Mouse (Mus musculus): ENCODE data around the gene Olfr815. TPM values are rescaled to one million over a fixed set of nuclear protein-coding genes. Genes with fewer than 3 reads are reported as not detected.

Olfr815 gene
- polyA plus RNA-seq (2015; fragmentation: Illumina TruSeq; extraction: RNeasy Lipid Tissue Mini Kit (QIAGEN cat#74804); ENCODE audit: insufficient read depth, low read depth, low replicate concordance), result not detected

GRCm38 (mm10) chr10:129905767-129906166, at the start of gene Olfr815:
Gene Olfr815, minus strand, starts transcription at chr10:129905867.

GRCm38 (mm10) chr10:129949000-129949399, 43.3 kb upstream of the Olfr815 start, which contains the start of gene Olfr818:
Gene Olfr818, minus strand, starts transcription at chr10:129949100.

GRCm38 (mm10) chr10:129915497-129915896, 9.8 kb upstream of the Olfr815 start, which contains the start of gene Olfr816:
Gene Olfr816, minus strand, starts transcription at chr10:129915597.

GRCm38 (mm10) chr10:129879751-129880150, 25.9 kb downstream of the Olfr815 start, which contains the start of gene Olfr814:
Gene Olfr814, minus strand, starts transcription at chr10:129879851.

GRCm38 (mm10) chr10:129855067-129855466, 50.6 kb downstream of the Olfr815 start, which contains the start of gene Olfr813:
Gene Olfr813, plus strand, starts transcription at chr10:129855367.

Other genes starting within 250 kb of the Olfr815 start
- not detected for gene Olfr800, start 248.2 kb downstream of the Olfr815 start, polyA plus RNA-seq (2015; fragmentation: Illumina TruSeq; extraction: RNeasy Lipid Tissue Mini Kit (QIAGEN cat#74804); ENCODE audit: insufficient read depth, low read depth, low replicate concordance)
- not detected for gene Olfr801, start 232.0 kb downstream of the Olfr815 start, polyA plus RNA-seq (2015; fragmentation: Illumina TruSeq; extraction: RNeasy Lipid Tissue Mini Kit (QIAGEN cat#74804); ENCODE audit: insufficient read depth, low read depth, low replicate concordance)
- not detected for gene Olfr802, start 217.7 kb downstream of the Olfr815 start, polyA plus RNA-seq (2015; fragmentation: Illumina TruSeq; extraction: RNeasy Lipid Tissue Mini Kit (QIAGEN cat#74804); ENCODE audit: insufficient read depth, low read depth, low replicate concordance)
- not detected for gene Olfr803, start 211.6 kb downstream of the Olfr815 start, polyA plus RNA-seq (2015; fragmentation: Illumina TruSeq; extraction: RNeasy Lipid Tissue Mini Kit (QIAGEN cat#74804); ENCODE audit: insufficient read depth, low read depth, low replicate concordance)
- not detected for gene Olfr804, start 202.7 kb downstream of the Olfr815 start, polyA plus RNA-seq (2015; fragmentation: Illumina TruSeq; extraction: RNeasy Lipid Tissue Mini Kit (QIAGEN cat#74804); ENCODE audit: insufficient read depth, low read depth, low replicate concordance)
- not detected for gene Olfr805, start 176.5 kb downstream of the Olfr815 start, polyA plus RNA-seq (2015; fragmentation: Illumina TruSeq; extraction: RNeasy Lipid Tissue Mini Kit (QIAGEN cat#74804); ENCODE audit: insufficient read depth, low read depth, low replicate concordance)
- gene Olfr806, start 163.9 kb downstream of the Olfr815 start, polyA plus RNA-seq (2015; fragmentation: Illumina TruSeq; extraction: RNeasy Lipid Tissue Mini Kit (QIAGEN cat#74804); ENCODE audit: insufficient read depth, low read depth, low replicate concordance), result not detected
- gene Olfr807, start 148.1 kb downstream of the Olfr815 start, polyA plus RNA-seq (2015; fragmentation: Illumina TruSeq; extraction: RNeasy Lipid Tissue Mini Kit (QIAGEN cat#74804); ENCODE audit: insufficient read depth, low read depth, low replicate concordance), result not detected
- not detected for gene Olfr808, start 140.4 kb downstream of the Olfr815 start, polyA plus RNA-seq (2015; fragmentation: Illumina TruSeq; extraction: RNeasy Lipid Tissue Mini Kit (QIAGEN cat#74804); ENCODE audit: insufficient read depth, low read depth, low replicate concordance)
- not detected for gene Olfr809, start 131.2 kb downstream of the Olfr815 start, polyA plus RNA-seq (2015; fragmentation: Illumina TruSeq; extraction: RNeasy Lipid Tissue Mini Kit (QIAGEN cat#74804); ENCODE audit: insufficient read depth, low read depth, low replicate concordance)
- not detected for gene Olfr810, start 111.0 kb downstream of the Olfr815 start, polyA plus RNA-seq (2015; fragmentation: Illumina TruSeq; extraction: RNeasy Lipid Tissue Mini Kit (QIAGEN cat#74804); ENCODE audit: insufficient read depth, low read depth, low replicate concordance)
- not detected for gene Olfr811, start 101.5 kb downstream of the Olfr815 start, polyA plus RNA-seq (2015; fragmentation: Illumina TruSeq; extraction: RNeasy Lipid Tissue Mini Kit (QIAGEN cat#74804); ENCODE audit: insufficient read depth, low read depth, low replicate concordance)
- gene Olfr812, start 59.8 kb downstream of the Olfr815 start, polyA plus RNA-seq (2015; fragmentation: Illumina TruSeq; extraction: RNeasy Lipid Tissue Mini Kit (QIAGEN cat#74804); ENCODE audit: insufficient read depth, low read depth, low replicate concordance), result not detected
- gene Olfr813, start 50.5 kb downstream of the Olfr815 start, polyA plus RNA-seq (2015; fragmentation: Illumina TruSeq; extraction: RNeasy Lipid Tissue Mini Kit (QIAGEN cat#74804); ENCODE audit: insufficient read depth, low read depth, low replicate concordance), result not detected
- not detected for gene Olfr814, start 26.0 kb downstream of the Olfr815 start, polyA plus RNA-seq (2015; fragmentation: Illumina TruSeq; extraction: RNeasy Lipid Tissue Mini Kit (QIAGEN cat#74804); ENCODE audit: insufficient read depth, low read depth, low replicate concordance)
- not detected for gene Olfr816, start 9.7 kb upstream of the Olfr815 start, polyA plus RNA-seq (2015; fragmentation: Illumina TruSeq; extraction: RNeasy Lipid Tissue Mini Kit (QIAGEN cat#74804); ENCODE audit: insufficient read depth, low read depth, low replicate concordance)
- not detected for gene Olfr818, start 43.2 kb upstream of the Olfr815 start, polyA plus RNA-seq (2015; fragmentation: Illumina TruSeq; extraction: RNeasy Lipid Tissue Mini Kit (QIAGEN cat#74804); ENCODE audit: insufficient read depth, low read depth, low replicate concordance)
- gene Olfr819, start 61.4 kb upstream of the Olfr815 start, polyA plus RNA-seq (2015; fragmentation: Illumina TruSeq; extraction: RNeasy Lipid Tissue Mini Kit (QIAGEN cat#74804); ENCODE audit: insufficient read depth, low read depth, low replicate concordance), result not detected
- not detected for gene Olfr247, start 70.3 kb upstream of the Olfr815 start, polyA plus RNA-seq (2015; fragmentation: Illumina TruSeq; extraction: RNeasy Lipid Tissue Mini Kit (QIAGEN cat#74804); ENCODE audit: insufficient read depth, low read depth, low replicate concordance)
- gene Gm10310, start 79.2 kb upstream of the Olfr815 start, polyA plus RNA-seq (2015; fragmentation: Illumina TruSeq; extraction: RNeasy Lipid Tissue Mini Kit (QIAGEN cat#74804); ENCODE audit: insufficient read depth, low read depth, low replicate concordance), result not detected
- gene Olfr820, start 106.8 kb upstream of the Olfr815 start, polyA plus RNA-seq (2015; fragmentation: Illumina TruSeq; extraction: RNeasy Lipid Tissue Mini Kit (QIAGEN cat#74804); ENCODE audit: insufficient read depth, low read depth, low replicate concordance), result not detected
- gene Olfr821, start 124.5 kb upstream of the Olfr815 start, polyA plus RNA-seq (2015; fragmentation: Illumina TruSeq; extraction: RNeasy Lipid Tissue Mini Kit (QIAGEN cat#74804); ENCODE audit: insufficient read depth, low read depth, low replicate concordance), result not detected
- not detected for gene Olfr822, start 165.3 kb upstream of the Olfr815 start, polyA plus RNA-seq (2015; fragmentation: Illumina TruSeq; extraction: RNeasy Lipid Tissue Mini Kit (QIAGEN cat#74804); ENCODE audit: insufficient read depth, low read depth, low replicate concordance)
- gene Olfr823, start 209.5 kb upstream of the Olfr815 start, polyA plus RNA-seq (2015; fragmentation: Illumina TruSeq; extraction: RNeasy Lipid Tissue Mini Kit (QIAGEN cat#74804); ENCODE audit: insufficient read depth, low read depth, low replicate concordance), result not detected
- gene Olfr824, start 224.1 kb upstream of the Olfr815 start, polyA plus RNA-seq (2015; fragmentation: Illumina TruSeq; extraction: RNeasy Lipid Tissue Mini Kit (QIAGEN cat#74804); ENCODE audit: insufficient read depth, low read depth, low replicate concordance), result not detected